ENCODE assay signal across 8 mouse cellular contexts in genomic region chr16:35364063-35364428, GRCm38 (mm10). TPM values are rescaled to one million over a fixed set of nuclear protein-coding genes. Genes with fewer than 3 reads are reported as not detected.
DNase-seq lines count a peak whose midpoint lies in the region; ATAC-seq and TF ChIP-seq lines count a peak whose summit lies in the region.

No protein-coding gene starts in this region.

- TF ChIP-seq EP300 in heart, postnatal 0 days (IDR thresholded peaks at IDR 0.05; ENCODE audit: low read depth): no peak

- peak overlapping the region; percentile 36 for H3K9ac ChIP-seq in heart, postnatal 0 days (replicated peaks; ENCODE audit: low read depth, low read length)
- H3K9ac ChIP-seq in hindbrain, embryonic 13.5 days: peak overlapping the region; percentile 68
- peak overlapping the region; percentile 94 for H3K9ac ChIP-seq in midbrain, embryonic 11.5 days (ENCODE audit: low read length)

- no peak overlapping the region; the same call in 1 of the 2 replicates for H3K27ac ChIP-seq in heart, postnatal 0 days (ENCODE audit: low read depth)
- peak overlapping the region; percentile 89 for H3K27ac ChIP-seq in hindbrain, embryonic 13.5 days
- peak overlapping the region; percentile 72 for H3K27ac ChIP-seq in midbrain, embryonic 11.5 days (ENCODE audit: low read depth, low read length)

- TF ChIP-seq CTCF in heart, postnatal 0 days (IDR thresholded peaks at IDR 0.05; ENCODE audit: low read depth): no peak

- no peaks in the 10 kb centered on the region for H3K27me3 ChIP-seq in heart, postnatal 0 days (ENCODE audit: control insufficient read depth, insufficient read depth, low read length)
- H3K27me3 ChIP-seq in hindbrain, embryonic 13.5 days: no peaks in the 10 kb centered on the region
- no peaks in the 10 kb centered on the region for H3K27me3 ChIP-seq in midbrain, embryonic 11.5 days (ENCODE audit: control insufficient read depth, insufficient read depth, low read length)

- H3K36me3 ChIP-seq in heart, postnatal 0 days (replicated peaks; ENCODE audit: control insufficient read depth, insufficient read depth, low read length): peaks cover 12% of the 10 kb centered on the region
- peaks cover 9% of the 10 kb centered on the region; the same call in 1 of the 2 replicates for H3K36me3 ChIP-seq in hindbrain, embryonic 13.5 days
- H3K36me3 ChIP-seq in midbrain, embryonic 11.5 days (ENCODE audit: control insufficient read depth, insufficient read depth, low read length): no peaks in the 10 kb centered on the region

- peaks cover 7% of the 10 kb centered on the region; the same call in 1 of the 2 replicates for H3K4me1 ChIP-seq in heart, postnatal 0 days (ENCODE audit: control insufficient read depth, insufficient read depth)
- peaks cover 17% of the 10 kb centered on the region for H3K4me1 ChIP-seq in hindbrain, embryonic 13.5 days (replicated peaks)
- H3K4me1 ChIP-seq in midbrain, embryonic 11.5 days (ENCODE audit: control insufficient read depth, insufficient read depth, low read length): peaks cover 4% of the 10 kb centered on the region

- WGBS in heart, postnatal 0 days: 1% methylated on average over 7 of the region's 7 CpGs
- WGBS in hindbrain, embryonic 13.5 days: under 1% methylated on average over 7 of the region's 7 CpGs
- WGBS in midbrain, embryonic 11.5 days: 0% methylated on average over 7 of the region's 7 CpGs

- peak overlapping the region; percentile 94 for H3K4me2 ChIP-seq in heart, postnatal 0 days (ENCODE audit: low read depth, low read length)
- peak overlapping the region; percentile 92 for H3K4me2 ChIP-seq in hindbrain, embryonic 13.5 days
- peak overlapping the region; percentile 96 for H3K4me2 ChIP-seq in midbrain, embryonic 11.5 days

- H3K4me3 ChIP-seq in heart, postnatal 0 days (ENCODE audit: low read depth, low read length): peak overlapping the region; percentile 63
- H3K4me3 ChIP-seq in hindbrain, embryonic 13.5 days: peak overlapping the region; percentile 70
- H3K4me3 ChIP-seq in midbrain, embryonic 11.5 days (ENCODE audit: low read depth, low read length): peak overlapping the region; percentile 88

- ATAC-seq in heart, postnatal 0 days (ENCODE audit: insufficient read depth, low read depth): no peak
- ATAC-seq in activated CD4-positive, CD25-positive, alpha-beta regulatory T cell, adult 4 months: peak; percentile 16
- ATAC-seq in hindbrain, embryonic 13.5 days (ENCODE audit: low FRiP score): no peak; the same call in 1 of the 2 replicates
- ATAC-seq in midbrain, embryonic 11.5 days (ENCODE audit: low FRiP score): no peak

- H3K9me3 ChIP-seq in heart, postnatal 0 days (replicated peaks; ENCODE audit: control insufficient read depth, low read length): no peaks in the 10 kb centered on the region
- no peaks in the 10 kb centered on the region for H3K9me3 ChIP-seq in hindbrain, embryonic 13.5 days
- no peaks in the 10 kb centered on the region for H3K9me3 ChIP-seq in midbrain, embryonic 11.5 days (ENCODE audit: control insufficient read depth, low read length)

- no peak for DNase-seq in heart, postnatal 0 days (ENCODE audit: low spot score)
- DNase-seq in heart, postnatal 4 days: no peak
- no peak for DNase-seq in midbrain, embryonic 11.5 days (ENCODE audit: low spot score, missing footprints)
- no peak for DNase-seq in right cerebral cortex, postnatal 25 days
- no peak for DNase-seq in cerebellum, adult 11 months
- no peak for DNase-seq in right cerebral cortex, postnatal 36 days (ENCODE audit: low spot score in 2 of 2)

RNA-seq across cellular contexts. Expression of gene Sec22a, which starts 0.3 kb away (rescaled TPM):
- total RNA-seq in heart, postnatal 0 days (2014; rRNA removed; ENCODE audit: low replicate concordance): 12.7 and 32.3 TPM in 2 replicates
- polyA plus RNA-seq in heart, postnatal 0 days (2015; fragmentation: Nextera tagmentation; extraction: Ambion mirVana): 31.1 and 31.9 TPM in 2 replicates
- 10 to 100 TPM; 16.7 to 18.3 TPM for total RNA-seq in heart, postnatal 4 days (2021)
- 10 to 100 TPM; 34.1 to 46.7 TPM for polyA plus RNA-seq in activated CD4-positive, CD25-positive, alpha-beta regulatory T cell, adult 4 months (2017; shearing (Covaris generic))
- 43.6 and 44.3 TPM in 2 replicates for polyA plus RNA-seq in hindbrain, embryonic 13.5 days (2015; fragmentation: Nextera tagmentation; extraction: Ambion mirVana)
- 40.5 and 43.0 TPM in 2 replicates for polyA plus RNA-seq in midbrain, embryonic 11.5 days (2014; fragmentation: Nextera tagmentation; extraction: Ambion mirVana)

Comparison
In these comparisons a context has a peak if more than half of its experiments do, and no peak if none do; other contexts are left out.
1. H3K9ac ChIP-seq: peak in every context shown above with its lines; median percentile 94 in midbrain, embryonic 11.5 days; 68 in hindbrain, embryonic 13.5 days; 36 in heart, postnatal 0 days.